Mouse (Mus musculus): ENCODE measurements around the gene Diras1. TPM values are rescaled to one million over a fixed set of nuclear protein-coding genes. Genes with fewer than 3 reads are reported as not detected.
"Not testable (repeated sequence)": the region's sequence is repeated elsewhere in the genome, so short reads cannot be mapped to it uniquely, and the experiment has no call there.

The Diras1 gene
- total RNA-seq, 2 experiments from 2014 or later = 2.8 to 3.4 TPM

DNA sequence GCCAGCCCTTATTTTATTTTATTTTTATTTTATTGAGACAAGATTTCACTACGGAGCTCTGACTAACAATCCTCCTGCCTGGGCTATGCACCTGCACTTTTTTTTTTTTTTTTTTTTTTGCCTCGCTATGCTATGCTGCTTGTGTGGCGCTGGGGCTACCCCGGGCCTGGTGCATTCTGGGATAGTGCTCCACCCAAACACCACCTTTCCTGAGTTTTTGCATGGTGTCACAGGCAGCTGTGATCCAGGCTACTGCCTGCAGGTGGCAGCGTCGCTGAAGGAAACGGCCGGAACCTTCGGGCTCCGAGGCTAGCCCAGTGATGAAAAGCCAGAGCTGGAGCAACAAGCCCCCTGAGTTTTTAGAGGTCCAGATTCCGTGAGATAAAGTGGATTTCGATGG lies 26.7 kb downstream of the Diras1 start:
- peak; percentile 69 for DNase-seq

DNA sequence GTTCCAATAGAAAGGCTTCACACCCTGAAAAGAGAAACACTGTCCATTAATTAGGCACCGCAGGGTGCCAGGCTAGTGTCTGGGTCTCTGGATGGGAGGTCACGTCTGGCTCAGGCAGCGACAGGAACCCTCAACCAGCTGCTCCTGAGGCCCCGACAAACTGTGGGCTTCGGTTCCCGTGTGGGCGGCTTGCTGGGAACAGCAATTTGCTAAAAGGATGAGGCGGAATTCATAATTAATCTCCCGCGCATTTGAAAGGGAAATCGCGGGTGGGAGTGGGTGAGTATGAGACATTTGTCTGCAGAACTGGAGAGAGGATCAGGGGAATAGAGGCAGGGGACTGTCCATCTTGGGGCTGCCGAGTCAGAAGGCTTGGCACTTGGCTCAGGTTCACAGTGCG lies 27.4 kb downstream of the Diras1 start:
- no peak for DNase-seq

GRCm38 (mm10) chr10:80997332-80997731 lies 28.1 kb downstream of the Diras1 start:
- no peak for DNase-seq

GRCm38 (mm10) chr10:80996501-80996900 lies 29.0 kb downstream of the Diras1 start:
- DNase-seq = no peak

- DNase-seq = peak; percentile 90
Observed at GRCm38 (mm10) chr10:80995091-80995632, 30.3 kb downstream of the Diras1 start.

GRCm38 (mm10) chr10:80994621-80995020 lies 30.8 kb downstream of the Diras1 start:
- no peak for DNase-seq

DNA sequence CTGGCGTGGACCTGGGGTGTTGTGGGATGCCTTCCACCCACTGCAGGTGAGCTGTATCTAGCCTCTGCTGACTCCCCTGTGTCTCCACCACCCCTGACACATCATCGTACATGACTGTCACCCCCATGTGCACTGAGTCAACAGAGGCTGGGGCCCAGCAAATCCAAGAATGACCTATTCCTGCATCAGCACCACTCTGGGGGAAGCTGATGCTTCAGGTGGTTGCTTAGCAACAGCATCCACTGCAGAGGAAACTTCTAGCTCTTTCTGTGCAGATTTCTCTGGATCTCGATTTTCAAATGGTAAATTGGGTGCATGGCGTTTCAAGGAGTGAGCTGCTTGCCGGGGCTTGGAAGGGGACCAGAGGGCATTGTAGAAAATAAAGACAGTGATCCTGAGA lies 32.2 kb downstream of the Diras1 start:
- DNase-seq = no peak

DNA sequence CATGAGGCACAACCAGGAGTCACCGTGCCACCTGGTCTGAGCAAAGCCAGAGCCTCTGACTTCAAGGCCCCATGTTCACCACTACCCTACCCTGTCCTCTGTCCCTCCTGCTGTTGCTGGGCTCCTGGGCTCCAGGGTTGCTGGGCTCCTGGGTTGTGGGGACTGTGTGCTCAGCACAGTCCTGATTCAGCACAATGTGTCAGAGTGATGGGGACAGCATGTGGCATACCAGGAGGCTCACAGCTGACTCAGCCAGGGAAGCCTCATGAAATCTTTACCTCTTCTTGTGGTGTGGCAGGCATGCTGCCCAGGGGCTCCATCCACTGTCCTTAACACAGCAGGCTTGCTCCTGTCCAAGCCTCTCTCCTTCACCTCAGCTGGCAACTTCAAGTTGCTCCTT lies 33.5 kb downstream of the Diras1 start:
- no peak for DNase-seq

GRCm38 (mm10) chr10:80991007-80991406 lies 34.5 kb downstream of the Diras1 start:
- no peak for DNase-seq

- DNase-seq = no peak
Observed at GRCm38 (mm10) chr10:80990406-80990805, 35.1 kb downstream of the Diras1 start.

- DNase-seq = not testable (repeated sequence)
Observed at GRCm38 (mm10) chr10:80989854-80990253, 35.6 kb downstream of the Diras1 start.

DNA sequence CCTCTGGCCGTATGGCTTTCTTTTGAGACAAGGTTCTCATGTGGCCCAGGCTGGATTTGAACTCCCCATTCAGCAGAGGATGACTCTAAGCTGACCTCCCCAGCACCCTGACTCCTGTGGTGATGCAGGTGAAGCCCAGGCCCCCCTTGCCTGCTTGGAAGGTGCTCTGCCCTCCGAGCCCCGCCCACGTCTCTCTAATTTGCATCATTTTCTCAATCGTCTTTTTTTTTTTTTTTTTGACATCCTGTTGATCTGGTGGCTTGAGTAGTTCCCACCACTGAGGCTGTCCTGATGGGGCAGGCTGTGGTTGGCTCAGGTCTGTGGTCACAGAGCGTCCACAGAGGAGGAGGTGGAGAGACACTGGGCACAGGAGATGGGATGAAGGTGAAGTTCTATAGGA lies 36.0 kb downstream of the Diras1 start:
- no peak for DNase-seq

DNA sequence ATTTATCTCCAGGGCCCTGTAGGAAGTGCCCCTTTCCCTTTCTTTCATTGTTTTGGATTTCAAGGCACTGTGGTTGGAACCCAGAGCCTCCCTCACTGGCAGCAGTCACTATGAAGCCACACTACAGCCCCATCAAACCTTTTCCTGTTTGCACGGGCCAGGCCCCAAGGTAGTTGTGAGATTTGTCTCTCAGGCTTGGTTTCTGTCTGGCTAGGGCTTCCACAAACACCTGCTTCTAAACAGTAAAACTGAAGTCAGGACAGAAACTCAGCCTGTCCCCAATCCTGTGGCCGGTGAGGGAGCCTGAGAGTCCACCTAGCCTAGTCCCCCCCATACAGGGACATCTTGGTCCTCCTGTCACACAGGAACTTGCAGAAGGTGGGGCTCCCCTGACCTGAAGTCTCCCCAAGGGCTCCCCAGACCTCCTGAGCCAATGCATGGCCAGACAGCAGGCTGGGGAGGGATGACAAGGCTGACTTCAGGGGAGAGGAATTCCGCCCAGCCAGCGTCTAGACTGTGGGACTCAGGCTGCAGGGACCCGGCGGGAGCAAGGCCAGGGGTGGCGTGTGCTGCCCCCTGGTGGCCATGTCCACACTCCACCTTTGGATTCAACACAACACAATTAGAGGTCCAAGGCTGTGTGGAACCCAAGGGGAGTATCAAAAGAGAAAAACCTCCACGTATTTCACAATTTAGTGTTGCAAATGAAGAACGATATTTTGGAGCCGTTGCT lies 37.6 kb downstream of the Diras1 start:
- DNase-seq = peak; percentile 93

GRCm38 (mm10) chr10:80986754-80987153 lies 38.7 kb downstream of the Diras1 start:
- DNase-seq = peak; percentile 66

DNA sequence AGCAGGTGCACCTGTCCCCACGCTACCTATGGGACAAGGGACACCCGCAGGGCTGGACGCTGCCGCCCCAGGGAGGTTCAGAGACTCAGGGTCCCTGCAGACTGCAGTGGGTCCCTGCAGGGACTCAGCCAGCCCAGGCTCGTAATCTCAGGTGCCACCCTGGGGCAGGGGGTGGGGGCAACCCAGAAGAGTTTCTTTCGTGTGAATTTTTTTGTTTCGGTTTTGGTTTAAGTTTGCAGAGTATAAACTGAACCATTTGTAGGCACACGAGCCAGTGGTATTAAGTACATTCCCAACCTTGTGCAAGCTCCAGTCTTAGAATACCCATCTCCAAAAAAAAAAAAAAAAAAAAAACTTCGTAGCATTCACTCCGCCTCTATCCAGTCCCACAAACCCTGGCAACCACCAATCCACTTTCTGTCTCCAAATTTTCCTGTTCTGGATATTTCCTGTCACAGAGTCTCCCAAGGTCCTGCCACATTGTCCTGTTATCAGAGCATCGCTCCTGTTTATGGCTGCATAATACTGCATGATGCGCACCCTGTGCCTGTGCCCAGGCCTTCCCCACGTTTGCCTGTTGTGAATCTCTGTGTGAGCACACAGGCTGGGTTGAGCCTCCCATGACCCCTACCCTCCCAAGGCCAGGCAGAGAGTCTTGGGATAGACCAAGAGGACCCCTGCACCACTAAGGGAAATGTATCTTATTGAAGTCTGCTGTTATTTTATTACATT lies 39.3 kb downstream of the Diras1 start:
- DNase-seq = no peak

DNA sequence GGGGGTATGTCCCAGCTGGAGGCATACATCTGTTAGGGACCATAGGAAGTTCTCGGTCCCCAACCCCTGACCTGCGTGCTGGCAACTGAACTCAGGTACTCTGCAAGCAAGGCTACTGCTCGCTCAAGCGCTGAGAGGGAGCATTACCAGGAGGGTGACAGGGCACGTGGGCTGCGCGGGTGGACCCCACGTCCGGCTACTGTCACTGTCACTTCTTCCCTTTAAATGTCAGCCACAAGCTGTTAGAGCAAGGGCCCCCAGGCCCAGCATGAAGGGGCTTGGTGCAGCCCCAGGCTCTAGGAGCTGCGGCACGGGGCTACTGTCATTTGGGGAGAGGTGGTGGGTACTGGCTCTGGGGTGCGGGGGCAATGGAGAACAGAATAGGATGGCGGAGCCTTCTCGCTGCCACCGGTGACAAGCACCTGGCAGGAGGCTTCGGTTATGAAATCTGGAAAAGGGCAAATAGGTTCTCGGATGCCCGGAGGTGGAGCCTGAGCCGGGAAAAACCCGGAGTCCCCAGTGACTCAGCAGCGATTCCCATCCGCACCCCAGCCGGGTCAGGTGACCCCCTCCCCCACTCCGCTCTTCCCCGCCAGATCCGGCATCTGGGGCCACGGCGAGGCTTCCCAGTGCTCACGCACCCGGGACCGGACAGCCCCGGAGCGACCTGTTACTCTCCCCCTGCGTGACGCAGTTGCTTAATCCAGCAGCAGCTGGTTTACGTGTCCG lies 40.1 kb downstream of the Diras1 start:
- DNase-seq = peak; percentile 75

DNA sequence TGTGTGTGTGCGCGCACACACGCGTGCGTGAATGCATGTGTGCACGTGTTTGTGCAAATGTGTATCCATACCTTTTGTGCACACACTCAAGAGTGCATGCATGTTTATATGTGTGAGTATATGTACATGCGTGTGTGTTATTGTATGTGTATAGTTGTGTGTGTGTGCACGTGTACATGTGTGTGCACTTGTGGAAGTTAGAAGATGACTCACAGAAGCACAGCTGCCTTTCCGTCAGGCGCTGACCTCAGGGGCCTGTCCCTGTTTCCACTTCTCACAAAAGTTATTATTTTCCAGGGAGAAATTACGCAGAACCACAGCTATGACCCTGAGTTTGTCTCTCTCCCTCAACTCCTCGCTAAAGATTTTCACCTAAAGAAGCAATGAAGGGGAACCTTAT lies 41.2 kb downstream of the Diras1 start:
- DNase-seq = no peak

DNA sequence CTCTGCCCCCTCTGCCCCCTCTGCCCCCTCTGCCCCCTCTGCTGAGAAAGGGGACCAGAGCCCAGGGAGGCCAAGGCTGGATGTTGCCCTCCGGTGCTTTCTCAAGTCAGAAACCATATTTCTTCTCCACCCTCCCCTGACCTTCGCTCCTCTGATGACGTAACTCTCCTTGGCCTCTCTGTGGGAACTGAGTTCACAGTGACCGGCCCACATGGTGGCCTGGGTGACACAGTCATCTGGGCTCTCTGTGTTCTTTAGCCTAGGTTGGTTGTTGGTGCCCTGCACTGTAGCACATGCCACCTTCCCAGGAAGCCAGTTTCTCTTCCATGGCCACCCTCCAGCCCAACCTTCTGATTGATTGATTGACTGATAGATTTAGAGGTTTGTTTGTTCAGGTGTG lies 43.1 kb downstream of the Diras1 start:
- peak; percentile 72 for DNase-seq

GRCm38 (mm10) chr10:80981564-80982112 lies 43.8 kb downstream of the Diras1 start:
- DNase-seq = no peak

DNA sequence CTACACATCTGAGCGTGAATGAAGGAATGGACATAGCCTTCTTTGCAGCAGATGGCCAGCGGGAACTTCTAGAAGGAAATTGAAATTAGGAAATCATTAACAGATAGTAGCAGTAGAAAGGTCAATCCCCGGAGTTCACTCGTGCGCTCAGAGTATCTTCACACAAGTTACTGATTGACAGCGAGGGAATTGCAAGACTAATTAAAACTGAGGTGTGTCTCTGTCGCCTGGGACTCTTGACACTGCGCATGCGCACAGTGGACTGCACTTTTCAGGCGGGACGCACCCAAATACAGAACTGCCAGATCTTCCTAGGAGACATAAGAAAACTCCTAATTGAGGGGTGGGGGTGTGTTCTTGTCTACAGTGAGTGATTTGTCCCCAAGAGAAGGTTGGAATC lies 50.0 kb downstream of the Diras1 start:
- no peak for DNase-seq

DNA sequence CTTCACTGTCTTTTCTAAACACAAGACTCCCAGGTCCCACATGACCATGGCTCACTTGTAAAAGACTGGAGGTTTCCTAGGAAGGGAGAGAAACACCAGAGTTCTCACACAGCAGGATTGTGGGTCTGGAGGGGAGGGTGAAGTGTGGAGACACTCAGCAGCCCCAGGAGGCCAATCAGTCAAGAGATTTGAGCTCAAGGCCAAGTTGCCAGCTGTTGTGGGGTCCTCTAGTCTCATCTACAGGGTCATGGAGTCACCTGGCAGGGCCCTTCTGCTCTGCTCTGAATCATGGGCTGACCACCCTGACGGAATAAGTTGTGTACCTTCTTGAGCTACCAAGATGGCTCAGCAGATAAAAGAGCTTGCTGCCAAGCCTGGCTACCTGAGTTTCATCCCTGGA lies 51.7 kb downstream of the Diras1 start:
- no peak for DNase-seq

All from adrenal gland, postnatal 10 days (tissue).